Mouse (Mus musculus): ENCODE measurements around the gene Pitpnm2.
A peak's percentile ranks its signal among the peaks of the same experiment; 100 is the strongest.

The Pitpnm2 gene

GRCm38 (mm10) chr5:124247296-124247695 is 2.3 kb downstream of the Pitpnm2 start:
- DNase-seq: no peak

- DNase-seq: no peak
These were observed 4.7 kb downstream of the Pitpnm2 start for GRCm38 (mm10) chr5:124244885-124245284.

- DNase-seq: no peak
These were observed 5.1 kb downstream of the Pitpnm2 start for GRCm38 (mm10) chr5:124244449-124244848.

- DNase-seq: no peak
These were observed 6.2 kb downstream of the Pitpnm2 start for GRCm38 (mm10) chr5:124243236-124243901.

- no peak for DNase-seq
These were observed 7.7 kb downstream of the Pitpnm2 start for GRCm38 (mm10) chr5:124241686-124242444.

GRCm38 (mm10) chr5:124240841-124241685 is 8.5 kb downstream of the Pitpnm2 start:
- no peak for DNase-seq

- no peak for DNase-seq
These were observed 13.4 kb downstream of the Pitpnm2 start for GRCm38 (mm10) chr5:124236180-124236579.

- DNase-seq: no peak
These were observed 14.8 kb downstream of the Pitpnm2 start for GRCm38 (mm10) chr5:124234778-124235177.

GRCm38 (mm10) chr5:124233874-124234661 is 15.5 kb downstream of the Pitpnm2 start:
- DNase-seq: peak; percentile 41 to 55

- peak; percentile 61 to 72 for DNase-seq
These were observed 16.5 kb downstream of the Pitpnm2 start for GRCm38 (mm10) chr5:124233144-124233465.

- DNase-seq: peak; percentile 83 to 94
These were observed 17.0 kb downstream of the Pitpnm2 start for GRCm38 (mm10) chr5:124232360-124233143.

- DNase-seq: peak; percentile 48 to 61
These were observed 19.1 kb downstream of the Pitpnm2 start for GRCm38 (mm10) chr5:124230461-124230860.

GRCm38 (mm10) chr5:124227193-124227592 is 22.4 kb downstream of the Pitpnm2 start:
- no peak for DNase-seq

- no peak for DNase-seq
These were observed 23.1 kb downstream of the Pitpnm2 start for GRCm38 (mm10) chr5:124226494-124226893.

- DNase-seq: peak; percentile 39 to 69
These were observed 23.7 kb downstream of the Pitpnm2 start for GRCm38 (mm10) chr5:124225891-124226290.

GRCm38 (mm10) chr5:124224321-124225092 is 25.1 kb downstream of the Pitpnm2 start:
- no peak for DNase-seq

- peak; percentile 35 to 46 for DNase-seq
These were observed 26.0 kb downstream of the Pitpnm2 start for GRCm38 (mm10) chr5:124223574-124223973.

GRCm38 (mm10) chr5:124222696-124223095 is 26.9 kb downstream of the Pitpnm2 start:
- no peak for DNase-seq

GRCm38 (mm10) chr5:124221736-124222040 is 27.9 kb downstream of the Pitpnm2 start:
- no peak for DNase-seq

GRCm38 (mm10) chr5:124221037-124221735 is 28.4 kb downstream of the Pitpnm2 start:
- peak in 1 of 2 experiments; percentile 46 for DNase-seq

Measured in thymus, postnatal 36 days (tissue).